Comparison of ENCODE assay signal across 23 mouse cellular contexts in genomic region chr4:142139729-142140128, GRCm38 (mm10).
"Had no signal": no experiment of that assay in that cellular context is flagged by ENCODE, and none has a peak within 500 bp of the region (broad histone marks: within the 10 kb centered on the region; RNA-seq: fewer than 3 reads in every experiment).

No protein-coding gene starts in this region.

- ATAC-seq: hindbrain, embryonic 16.5 days; inflammation-experienced regulatory T-cells, adult 6 months; intestine, embryonic 15.5 days; intestine, postnatal 0 days; liver, embryonic 12.5 days had no signal

- H3K4me1 ChIP-seq: intestine, embryonic 15.5 days; liver, embryonic 12.5 days had no signal

- H3K4me3 ChIP-seq: heart, adult 2 months; intestine, embryonic 15.5 days; limb, embryonic 13.5 days; limb, embryonic 15.5 days; liver, embryonic 12.5 days had no signal

- H3K9ac ChIP-seq: hindbrain, embryonic 14.5 days; intestine, embryonic 15.5 days; limb, embryonic 13.5 days; limb, embryonic 15.5 days; liver, embryonic 12.5 days; liver, embryonic 14.5 days had no signal

- DNase-seq: gastrocnemius, postnatal 10 days; gastrocnemius, postnatal 25 days; heart, adult 11 months; heart, adult 2 months; heart, postnatal 10 days; heart, postnatal 4 days; kidney, adult 18-20 months; kidney, adult 8-10 months; kidney, postnatal 10 days; kidney, postnatal 25 days; layer of hippocampus, adult 9-11 months; layer of hippocampus, postnatal 36 days; left cerebral cortex, postnatal 4 days had no signal

- H3K27ac ChIP-seq: heart, adult 2 months; hindbrain, embryonic 14.5 days; intestine, embryonic 15.5 days; limb, embryonic 13.5 days; limb, embryonic 15.5 days; liver, embryonic 12.5 days; liver, embryonic 14.5 days had no signal

- H3K27me3 ChIP-seq: intestine, embryonic 15.5 days; limb, embryonic 13.5 days; limb, embryonic 15.5 days; liver, embryonic 12.5 days had no signal

- H3K4me2 ChIP-seq: heart, embryonic 11.5 days; hindbrain, embryonic 14.5 days; intestine, embryonic 15.5 days; limb, embryonic 13.5 days; limb, embryonic 15.5 days; liver, embryonic 12.5 days had no signal

- H3K9me3 ChIP-seq: intestine, embryonic 15.5 days; limb, embryonic 13.5 days; limb, embryonic 15.5 days; liver, embryonic 12.5 days had no signal

- H3K36me3 ChIP-seq: liver, embryonic 12.5 days had no signal
